Mouse (Mus musculus): ENCODE results near the gene Fastkd3.
"Not testable (repeated sequence)": the region's sequence is repeated elsewhere in the genome, so short reads cannot be mapped to it uniquely, and the experiment has no call there.

Fastkd3 gene

DNA sequence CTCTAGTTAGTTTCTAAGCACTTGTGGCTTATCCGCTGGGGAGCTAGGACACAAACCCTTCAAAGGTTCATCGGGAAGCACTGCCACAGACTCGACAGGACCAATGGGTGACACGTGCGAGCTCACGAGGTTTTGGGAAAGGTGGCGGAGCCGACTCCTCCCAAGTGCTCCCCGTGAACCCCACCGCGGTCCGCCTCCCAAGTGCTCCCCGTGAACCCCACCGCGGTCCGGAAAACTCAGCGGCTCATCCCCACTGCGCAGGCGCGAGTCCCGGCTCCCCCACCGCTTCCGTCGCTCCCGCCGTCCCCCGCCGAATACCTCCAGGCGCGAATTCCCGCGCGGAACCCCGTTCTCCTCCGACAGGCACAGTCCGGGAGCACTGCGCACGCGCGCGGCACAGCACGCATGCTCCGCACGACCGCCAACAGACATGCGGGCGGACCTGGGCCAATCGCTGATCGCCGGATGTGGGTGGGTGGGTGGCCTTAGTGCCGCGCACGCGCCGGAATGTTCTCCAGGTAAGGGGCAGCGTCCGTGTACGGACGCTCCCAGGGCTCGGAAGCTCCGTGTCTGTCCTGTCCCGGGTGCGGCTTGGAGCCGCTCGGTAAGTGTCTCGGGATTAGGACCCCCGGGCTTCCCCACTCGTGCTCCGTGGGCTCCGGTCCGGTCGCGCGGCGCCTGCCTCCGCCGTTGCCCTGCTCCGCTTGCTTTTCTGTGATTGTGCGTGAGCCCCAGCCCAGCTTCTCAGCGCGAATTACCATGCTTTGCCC, at the start of gene Fastkd3, which contains the start of gene Mtrr:
TSS of gene Fastkd3 (plus strand) at position 488 of the 770 bp plus-strand sequence.
TSS of gene Mtrr (minus strand) at position 403 of the 770 bp plus-strand sequence.
- DNase-seq (ENCODE audit: low spot score in 2 of 2), result peak; percentile 99

DNA sequence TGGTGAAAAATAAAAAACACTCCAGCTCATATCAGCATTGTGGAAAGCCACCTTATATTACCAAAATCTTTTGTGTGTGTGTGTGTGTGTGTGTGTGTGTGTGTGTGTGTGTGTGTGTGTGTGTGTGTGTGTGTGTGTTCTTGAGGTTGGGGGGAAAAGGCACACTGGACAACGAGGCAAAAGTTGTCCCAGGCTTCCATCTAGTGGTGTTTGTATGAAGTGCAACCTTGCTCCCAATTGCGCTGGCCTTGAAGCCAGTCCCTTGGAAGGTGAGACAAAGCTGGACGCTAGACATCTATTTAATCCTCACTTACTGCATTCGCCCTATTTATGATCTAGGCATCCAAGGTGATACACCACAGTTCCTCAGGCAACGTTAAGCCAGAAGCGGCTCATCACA, 28.6 kb upstream of the Fastkd3 start:
- not testable (repeated sequence) for DNase-seq (ENCODE audit: low spot score in 2 of 2)

DNA sequence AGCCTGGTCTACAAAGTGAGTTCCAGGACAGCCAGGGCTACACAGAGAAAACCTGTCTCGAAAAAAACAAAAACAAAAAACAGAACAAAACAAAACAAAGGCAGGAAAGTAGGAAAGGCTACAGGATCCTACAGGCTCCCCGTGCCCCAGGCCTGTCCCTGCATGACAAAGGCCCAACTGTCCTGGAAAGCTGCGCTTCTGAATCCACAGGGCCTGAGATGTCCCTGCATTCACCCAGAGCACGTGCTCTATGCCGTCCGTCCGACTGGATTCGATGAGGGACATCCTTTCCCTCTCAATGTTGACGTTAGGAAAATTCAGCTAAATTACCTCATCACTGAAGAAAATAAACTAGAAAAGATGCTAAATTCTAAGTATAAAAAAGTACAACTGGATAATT, 13.9 kb upstream of the Fastkd3 start:
- peak in 1 of 2 experiments; percentile 16 for DNase-seq (ENCODE audit: low spot score in 2 of 2)

DNA sequence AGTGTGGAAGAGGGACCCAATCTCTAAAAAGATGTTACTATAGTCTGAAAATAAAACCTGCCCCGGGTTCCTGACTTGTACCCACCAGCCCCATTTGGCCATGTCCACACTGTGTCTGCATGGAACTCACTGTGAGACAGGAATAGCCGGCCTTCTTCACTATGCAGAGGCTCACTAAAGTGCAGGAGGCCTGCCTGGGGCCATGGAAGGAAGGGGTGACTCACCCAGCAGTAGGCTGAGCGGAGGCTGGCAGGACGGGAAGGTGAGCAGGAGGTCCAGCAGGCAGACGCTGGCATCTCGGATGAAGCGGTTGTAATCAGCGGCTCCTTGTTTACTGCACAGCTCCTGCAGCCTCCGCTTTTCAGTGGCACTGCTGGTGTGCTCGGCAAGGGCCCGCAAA, 13.5 kb upstream of the Fastkd3 start:
- peak in 1 of 2 experiments; percentile 25 for DNase-seq (ENCODE audit: low spot score in 2 of 2)

DNA sequence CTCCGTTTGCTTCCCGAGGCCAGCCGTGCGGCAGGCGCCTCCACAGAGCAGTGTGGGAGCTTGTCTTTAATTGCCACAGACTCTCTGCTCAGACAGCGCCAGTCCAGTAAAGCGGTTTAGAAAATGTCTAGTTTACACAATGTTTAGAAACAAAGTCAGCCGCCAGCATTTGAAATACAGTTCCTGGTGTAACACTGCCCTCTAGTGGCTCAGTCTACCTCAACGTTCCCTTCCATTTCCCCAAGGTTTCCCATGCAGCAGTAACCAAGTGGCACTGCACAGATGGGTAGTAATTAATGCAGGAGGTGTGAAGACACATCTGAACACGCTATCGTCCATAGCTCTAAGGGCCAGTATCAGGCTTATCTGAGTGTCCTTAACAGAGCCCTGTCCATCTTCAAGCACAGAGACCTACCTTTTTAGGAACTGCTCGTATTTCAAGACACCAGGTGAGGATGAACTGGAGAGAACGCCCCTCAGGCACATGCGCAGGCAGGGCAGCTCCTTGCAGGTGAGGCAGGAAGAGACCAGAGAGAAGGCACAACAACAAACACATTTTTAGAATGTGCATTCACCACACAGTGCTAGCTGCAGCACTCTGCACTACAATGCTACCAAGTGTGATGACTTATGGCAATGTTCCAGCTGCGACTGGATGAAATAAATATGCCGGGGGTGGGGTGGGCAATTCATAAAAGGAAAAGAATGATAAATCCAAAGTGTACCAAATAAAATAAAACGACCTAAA, 12.3 kb upstream of the Fastkd3 start:
- peak; percentile 79 to 81 for DNase-seq (ENCODE audit: low spot score in 2 of 2)

DNA sequence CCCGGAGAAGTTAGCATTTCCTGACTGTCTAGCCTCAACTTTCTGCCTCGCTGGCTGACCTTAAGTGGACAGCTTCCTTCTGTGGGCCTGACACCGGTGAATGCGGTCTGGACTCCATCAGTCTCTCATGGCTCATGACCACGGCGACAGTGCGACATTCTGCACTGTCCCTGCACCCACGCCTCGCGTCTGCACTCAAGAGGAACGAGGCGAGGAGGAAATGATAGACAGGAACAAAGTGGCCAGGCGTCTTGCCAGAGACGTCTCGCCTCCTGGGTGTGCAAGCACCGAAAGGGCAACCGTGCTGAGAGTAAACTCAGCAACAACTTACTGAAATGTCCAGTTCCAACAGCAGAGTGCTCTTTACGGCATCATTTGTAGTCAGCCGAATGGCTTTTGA, 9.8 kb upstream of the Fastkd3 start:
- peak; percentile 21 to 32 for DNase-seq (ENCODE audit: low spot score in 2 of 2)

DNA sequence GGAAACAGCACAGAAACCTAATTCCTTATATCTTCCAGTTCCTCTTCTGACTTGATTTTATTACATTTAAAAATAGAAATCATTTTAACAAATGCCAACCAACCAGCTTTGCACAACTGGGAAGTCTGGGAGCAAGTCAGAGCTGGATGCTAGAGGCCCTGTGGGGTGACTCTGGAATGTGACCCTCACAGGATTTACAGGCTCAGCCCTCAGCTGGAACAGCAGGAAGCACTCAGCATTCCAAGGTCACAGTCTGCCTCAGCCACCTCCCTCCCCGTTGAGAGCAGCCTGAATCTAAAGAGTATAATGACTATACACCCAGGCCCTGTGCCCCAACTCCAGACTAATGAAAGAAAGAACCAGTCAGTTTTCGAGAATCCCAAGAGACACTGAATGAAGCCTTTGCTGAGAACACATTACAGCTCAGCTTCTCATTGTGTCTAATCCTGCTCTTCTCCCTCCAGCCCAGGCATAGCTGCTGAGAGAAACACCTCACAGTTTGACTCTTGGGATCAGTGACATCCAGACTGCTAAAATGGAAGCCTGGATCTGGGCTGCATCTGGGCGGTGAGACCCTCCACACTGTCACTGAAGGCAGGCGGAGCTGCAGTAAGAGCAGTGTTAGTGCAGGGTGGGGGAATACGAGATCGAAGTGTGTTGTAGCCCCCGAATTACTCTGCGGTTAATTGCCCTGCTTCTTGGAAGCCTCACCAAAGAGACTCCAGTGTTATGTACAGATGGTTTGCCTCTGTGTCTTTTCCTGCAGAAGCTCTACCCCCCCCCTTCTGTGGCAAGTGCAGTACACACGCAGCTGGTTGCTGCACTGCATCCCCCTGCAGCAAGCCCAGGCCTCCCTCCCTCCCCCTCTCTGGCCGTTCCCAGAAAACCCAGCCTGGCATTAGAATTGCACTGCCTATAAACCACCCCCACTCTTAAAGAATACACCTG, 8.8 kb upstream of the Fastkd3 start:
- DNase-seq (ENCODE audit: low spot score in 2 of 2), result peak in 1 of 2 experiments; percentile 31

DNA sequence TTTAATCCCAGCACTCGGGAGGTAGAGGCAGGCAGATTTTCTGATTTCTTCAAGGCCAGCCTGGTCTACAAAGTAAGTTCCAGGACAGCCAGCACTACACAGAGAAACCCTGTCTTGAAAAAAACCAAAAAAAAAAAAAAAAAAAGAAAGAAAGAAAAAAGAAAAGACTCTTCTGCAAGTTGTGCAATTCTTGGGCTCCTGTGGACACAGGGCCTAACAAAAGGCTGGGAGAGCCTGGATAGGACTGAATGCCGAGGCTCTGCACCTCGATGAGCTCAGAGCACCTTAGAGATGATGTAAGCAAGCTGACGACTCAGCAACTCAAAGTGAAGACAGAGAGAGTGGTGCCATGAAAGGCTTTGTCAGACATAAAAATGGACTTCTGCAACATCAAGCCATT, 7.6 kb upstream of the Fastkd3 start:
- DNase-seq (ENCODE audit: low spot score in 2 of 2), result peak in 1 of 2 experiments; percentile 12

DNA sequence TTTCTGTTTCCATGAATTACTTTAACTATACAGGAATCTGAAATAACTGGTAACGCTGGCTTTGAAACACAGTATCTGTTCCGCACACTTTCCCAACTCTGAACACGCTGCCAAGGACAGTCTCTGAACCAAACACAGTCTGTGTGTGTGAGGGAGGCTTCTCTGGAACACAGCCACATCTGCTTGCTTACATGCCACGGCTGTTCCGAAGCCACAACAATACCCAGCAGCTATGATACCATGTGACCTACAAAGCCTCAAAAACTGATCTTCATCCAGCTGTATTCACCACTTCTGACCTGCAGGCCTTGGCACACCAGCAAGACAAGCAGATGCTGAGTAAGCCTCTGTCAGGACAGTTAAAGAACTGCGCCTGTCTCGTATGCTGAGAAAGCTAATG, 4.1 kb upstream of the Fastkd3 start:
- peak; percentile 62 to 77 for DNase-seq (ENCODE audit: low spot score in 2 of 2)

DNA sequence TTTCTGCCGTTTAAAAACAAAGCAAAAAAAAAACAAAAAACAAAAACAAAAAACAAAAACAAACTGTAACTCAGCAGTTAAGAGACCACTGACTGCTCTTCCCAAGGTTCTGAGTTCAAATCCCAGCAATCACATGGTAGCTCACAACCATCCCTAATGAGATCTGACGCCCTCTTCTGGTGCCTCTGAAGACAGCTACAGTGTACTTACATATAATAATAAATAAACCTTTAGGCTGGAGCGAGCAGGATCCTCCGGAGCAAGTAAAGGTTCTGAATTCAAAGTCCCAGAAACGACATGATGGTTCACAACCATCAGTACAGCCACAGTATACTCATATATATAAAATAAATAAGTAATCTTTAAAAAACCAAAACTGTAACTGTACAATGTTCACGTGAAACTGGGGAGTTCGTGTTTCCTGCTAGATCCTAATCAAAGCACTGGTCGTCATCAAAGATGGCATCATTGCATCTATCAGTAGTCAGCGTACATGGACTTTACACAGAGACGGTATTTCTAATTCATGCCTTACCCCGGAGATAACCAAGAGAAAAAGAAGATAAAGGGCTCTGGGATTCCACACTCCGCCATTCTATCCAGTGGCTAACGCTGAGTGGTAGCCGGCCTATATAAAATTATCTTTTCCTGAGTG, 821 bp upstream of the Fastkd3 start:
- DNase-seq (ENCODE audit: low spot score in 2 of 2), result no peak

DNA sequence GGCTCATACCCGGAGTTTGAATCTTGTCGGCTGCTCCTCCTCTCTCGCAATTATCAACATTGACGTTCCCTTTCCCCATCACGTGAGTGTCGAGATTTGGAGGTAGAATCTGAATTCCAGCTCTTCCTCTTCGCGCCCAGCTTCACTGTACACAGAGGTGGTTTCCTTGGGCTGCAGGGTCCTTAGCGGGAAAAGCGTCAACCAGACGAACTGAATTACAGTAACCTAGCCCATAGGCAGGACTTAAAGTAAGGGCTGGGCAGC, 415 bp downstream of the Fastkd3 start:
- no peak for DNase-seq (ENCODE audit: low spot score in 2 of 2)

DNA sequence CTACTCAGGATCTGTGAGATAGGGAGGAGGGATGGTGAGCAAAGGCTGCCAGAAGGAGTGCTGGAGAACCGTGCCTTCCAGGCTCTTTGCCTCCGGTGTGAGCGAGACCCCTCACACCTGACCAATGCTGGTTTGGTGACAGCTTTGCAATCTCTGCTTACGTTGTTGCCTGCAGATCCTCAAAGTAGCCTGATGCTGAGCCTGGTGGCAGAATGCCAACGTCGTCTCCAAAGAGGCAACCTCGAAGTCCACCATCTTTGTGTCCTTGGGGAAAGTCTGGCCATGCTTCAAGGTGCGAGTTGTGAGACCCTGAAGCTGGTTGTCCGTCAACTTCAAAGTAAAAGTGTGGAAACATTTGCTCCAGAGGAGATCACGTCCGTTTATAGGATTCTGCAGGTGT, 1.9 kb downstream of the Fastkd3 start:
- DNase-seq (ENCODE audit: low spot score in 2 of 2), result peak in 1 of 2 experiments; percentile 54

DNA sequence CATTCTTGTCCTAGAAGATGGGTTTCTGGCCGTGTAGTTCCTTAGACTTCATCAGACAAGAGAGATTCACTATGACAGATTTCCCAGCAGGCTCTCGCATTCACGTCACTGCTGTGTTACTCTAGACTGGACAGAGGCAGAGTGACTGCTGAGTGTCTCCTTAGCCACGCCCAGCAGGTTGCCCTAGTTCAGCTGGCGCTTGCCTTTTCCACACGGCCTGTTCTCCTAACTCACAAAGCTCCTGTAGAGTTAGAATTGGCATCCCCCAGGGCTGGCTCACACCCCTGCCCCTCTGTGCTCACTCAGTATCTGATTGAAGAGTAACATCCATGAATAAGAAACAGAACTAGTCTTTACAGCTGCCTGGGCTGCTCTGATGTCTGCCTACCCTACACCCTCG, 3.4 kb downstream of the Fastkd3 start:
- DNase-seq (ENCODE audit: low spot score in 2 of 2), result no peak

DNA sequence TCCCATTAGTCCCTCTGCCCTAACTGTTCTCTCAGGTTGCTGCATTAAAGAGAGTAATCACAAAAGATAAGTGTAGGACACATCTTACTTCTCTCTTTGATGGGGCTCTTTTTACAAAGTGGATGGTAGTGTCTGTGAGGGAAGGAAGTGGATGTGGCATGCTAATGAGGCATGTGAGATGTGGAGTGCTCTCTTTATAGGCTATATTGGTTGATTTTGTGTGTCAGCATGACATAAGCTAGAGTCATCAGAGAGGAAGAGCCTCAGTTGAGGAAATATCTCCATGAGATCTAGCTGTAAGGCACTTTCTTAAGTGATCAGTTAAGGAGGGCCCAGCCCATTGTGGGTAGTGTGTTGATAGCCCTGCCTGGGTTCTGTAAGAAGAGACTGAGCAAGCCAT, 6.3 kb downstream of the Fastkd3 start:
- no peak for DNase-seq (ENCODE audit: low spot score in 2 of 2)

DNA sequence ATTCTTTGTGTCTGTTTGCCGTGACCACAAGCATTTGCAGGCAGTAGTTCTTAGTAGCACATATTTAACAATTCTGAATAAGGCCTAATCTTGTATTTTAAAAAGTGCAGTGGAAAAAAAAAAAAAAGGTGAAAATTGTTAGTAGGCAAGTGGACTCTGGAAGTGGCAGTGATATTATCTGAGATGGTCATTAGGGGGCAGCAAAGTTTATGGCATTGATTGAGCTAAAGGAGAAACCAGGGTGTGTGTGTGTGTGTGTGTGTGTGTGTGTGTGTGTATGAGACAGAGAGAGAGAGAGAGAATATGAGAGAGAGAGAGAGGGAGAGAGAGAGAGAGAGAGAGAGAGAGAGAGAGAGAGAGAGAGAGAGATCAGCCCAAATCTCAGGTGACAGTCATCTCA, 11.8 kb downstream of the Fastkd3 start:
- peak; percentile 53 to 57 for DNase-seq (ENCODE audit: low spot score in 2 of 2)

DNA sequence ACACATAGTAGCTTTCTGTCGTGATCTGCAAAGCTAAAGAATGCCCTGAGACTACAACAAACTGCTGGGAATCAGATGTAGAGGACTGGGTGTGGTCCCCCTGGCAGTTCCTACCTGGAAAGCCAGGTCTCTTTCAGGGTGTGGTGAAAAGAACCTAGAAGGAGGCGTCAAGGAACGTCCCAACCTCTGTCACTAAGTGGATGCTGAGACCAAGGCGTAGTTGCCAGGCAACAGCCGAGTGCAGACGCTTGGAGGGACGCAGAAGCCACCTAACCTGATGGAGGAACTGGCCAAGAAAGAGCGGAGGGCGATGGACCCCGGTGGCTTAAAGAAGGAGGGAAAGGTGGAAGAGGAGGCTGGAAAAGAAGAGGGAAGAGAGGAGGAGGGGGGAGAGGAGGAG, 15.2 kb downstream of the Fastkd3 start, which contains the start of gene 1700001L19Rik:
TSS of gene 1700001L19Rik (plus strand) at position 223 of the 400 bp plus-strand sequence.
- peak; percentile 65 to 70 for DNase-seq (ENCODE audit: low spot score in 2 of 2)

DNA sequence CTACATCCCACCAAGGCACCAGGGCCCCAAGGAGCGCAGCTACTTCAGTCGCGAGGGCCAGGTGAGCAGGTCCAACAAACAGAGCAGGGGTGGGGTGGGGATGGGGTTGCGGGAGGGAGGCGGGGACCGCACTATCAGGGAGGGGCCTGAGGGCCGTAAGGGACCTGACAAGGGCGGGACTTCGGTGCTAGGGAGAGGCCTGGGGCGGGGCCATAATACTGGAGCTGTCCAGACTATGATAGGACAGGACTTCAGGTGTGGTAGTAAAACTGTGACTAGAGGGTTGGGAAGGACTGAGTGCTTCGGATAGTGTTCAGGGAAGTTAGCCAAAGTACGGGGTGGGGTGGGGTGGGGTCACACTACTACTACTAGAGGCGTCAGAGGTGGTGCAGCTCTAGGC, 15.6 kb downstream of the Fastkd3 start:
- peak; percentile 42 to 50 for DNase-seq (ENCODE audit: low spot score in 2 of 2)

DNA sequence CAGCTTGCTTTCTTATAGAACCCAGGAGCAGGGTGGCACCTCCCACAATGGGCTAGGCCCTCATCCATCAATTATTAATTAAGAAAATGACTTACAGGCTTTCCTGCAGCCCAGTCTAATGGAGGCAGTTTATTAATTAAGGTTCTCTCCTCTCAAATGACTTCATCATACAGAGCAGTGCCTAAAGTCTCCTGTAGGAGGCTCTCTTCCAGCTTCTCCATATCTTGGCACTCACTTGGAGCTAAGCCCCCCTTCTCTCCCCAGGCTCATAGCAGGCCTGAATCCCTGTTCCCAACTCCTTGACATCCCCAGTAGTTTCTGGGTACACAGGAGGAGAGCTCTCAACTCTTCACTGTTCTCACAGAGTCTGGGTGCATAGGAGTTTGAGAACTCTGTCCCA, 16.9 kb downstream of the Fastkd3 start:
- no peak for DNase-seq (ENCODE audit: low spot score in 2 of 2)

DNA sequence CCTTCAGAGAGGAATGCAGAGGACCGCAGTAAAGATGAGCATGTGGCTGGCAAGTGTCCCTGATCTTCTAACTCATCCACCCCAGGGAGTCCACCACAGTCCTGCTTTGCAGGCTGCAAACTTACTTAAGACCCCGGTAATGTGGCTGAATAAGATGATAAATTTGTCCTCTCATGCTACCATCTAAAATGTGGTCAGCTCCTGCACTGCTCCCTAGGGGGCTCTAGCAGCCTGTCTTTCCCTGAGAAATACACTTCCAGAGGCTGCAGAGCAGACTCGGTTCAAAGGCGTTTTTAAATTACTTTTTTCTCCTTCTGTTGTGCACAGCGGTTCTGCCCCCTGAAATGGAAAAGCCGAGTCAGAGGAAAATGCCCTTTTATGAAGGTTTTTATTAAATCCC, 19.1 kb downstream of the Fastkd3 start:
- peak; percentile 70 to 73 for DNase-seq (ENCODE audit: low spot score in 2 of 2)

DNA sequence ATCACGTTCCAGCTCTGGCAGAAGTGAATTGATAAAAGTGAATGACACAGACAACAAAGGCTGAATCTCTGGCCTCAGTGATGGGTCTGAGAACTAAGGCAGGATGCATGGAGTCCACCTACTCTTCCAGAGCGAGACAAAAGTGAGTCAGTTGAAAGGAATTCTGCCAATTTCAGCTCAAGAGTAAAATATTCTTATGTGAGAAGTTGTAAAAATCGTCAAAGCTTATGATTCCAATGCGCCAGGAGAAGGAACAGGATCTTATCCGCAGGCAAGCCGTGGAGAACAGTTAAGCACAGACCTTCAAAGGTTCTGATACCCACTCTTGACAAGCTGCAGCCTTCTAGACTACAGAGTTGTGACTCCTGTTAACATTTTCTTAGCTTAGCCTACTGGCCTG, 21.1 kb downstream of the Fastkd3 start:
- DNase-seq (ENCODE audit: low spot score in 2 of 2), result no peak

DNA sequence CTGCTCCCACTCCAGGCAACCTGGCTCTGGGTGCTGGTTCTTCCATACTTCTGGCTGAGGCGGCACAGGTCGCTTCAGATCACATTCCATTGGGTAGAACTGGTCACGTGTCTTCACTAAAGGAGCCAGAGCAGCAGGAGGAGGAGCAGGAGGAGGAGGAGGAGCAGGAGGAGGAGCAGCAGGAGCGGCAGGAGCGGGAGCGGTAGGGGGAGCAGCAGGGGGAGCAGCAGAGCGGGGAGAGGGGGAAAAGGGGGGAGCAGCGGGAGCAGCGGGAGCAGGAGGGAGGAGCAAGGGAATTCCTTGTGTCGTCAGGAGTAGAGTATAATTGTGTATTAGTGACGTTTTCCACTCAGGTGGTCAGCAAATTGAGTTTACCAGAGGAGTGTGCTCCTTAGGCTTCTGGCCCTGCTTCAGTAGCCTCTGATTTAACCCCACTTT, 23.7 kb downstream of the Fastkd3 start:
- peak; percentile 57 to 71 for DNase-seq (ENCODE audit: low spot score in 2 of 2)

Measured in right cerebral cortex, postnatal 10 days (tissue).